Mouse (Mus musculus) v-Abl transformed pro-B cells (cell line): Measurements from ENCODE around the gene Gm44502.

Experiments used
- in situ Hi-C, 2 experiments: fragments of 400-800 bp; cut with MboI; formaldehyde crosslinking; loops; one replicate each; pipeline ENCODE4 v1.15.1; 2025; ENCODE audit not compliant: unreplicated experiment in 2 of 2

Gene Gm44502

GRCm38 (mm10) chr15:89415282-89415681 lies 14.2 kb downstream of the Gm44502 start:
- in situ Hi-C loops = no loop called here

DNA sequence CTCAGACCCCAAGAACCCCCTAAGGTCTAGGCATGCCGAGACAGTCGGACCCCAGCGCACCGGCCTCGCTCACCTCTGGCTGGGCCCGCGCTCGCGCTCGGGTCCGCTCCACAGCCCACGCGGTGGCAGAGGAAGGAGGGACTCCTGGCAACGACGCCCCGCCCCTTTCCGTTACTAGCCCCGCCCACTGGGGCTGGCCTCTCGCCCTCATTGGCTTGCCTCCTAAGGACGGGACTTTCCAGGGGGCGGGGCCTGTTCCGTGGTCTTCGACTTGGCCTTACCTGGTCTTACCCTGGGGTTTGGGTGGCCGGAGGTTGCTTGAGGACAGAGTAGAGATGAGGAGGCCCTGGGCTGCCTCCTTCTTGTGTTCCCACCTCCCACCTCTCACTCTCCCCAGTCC lies 19.4 kb downstream of the Gm44502 start, which contains the start of gene Syce3:
Gene Syce3, minus strand, starts transcription at position 386 of the 400 bp plus-strand sequence.
- in situ Hi-C loops = no loop called here

GRCm38 (mm10) chr15:89406691-89407090 lies 22.8 kb downstream of the Gm44502 start:
- in situ Hi-C loops = no loop called here

- in situ Hi-C loops = no loop called here
Observed at GRCm38 (mm10) chr15:89404831-89405623, 24.5 kb downstream of the Gm44502 start.

DNA sequence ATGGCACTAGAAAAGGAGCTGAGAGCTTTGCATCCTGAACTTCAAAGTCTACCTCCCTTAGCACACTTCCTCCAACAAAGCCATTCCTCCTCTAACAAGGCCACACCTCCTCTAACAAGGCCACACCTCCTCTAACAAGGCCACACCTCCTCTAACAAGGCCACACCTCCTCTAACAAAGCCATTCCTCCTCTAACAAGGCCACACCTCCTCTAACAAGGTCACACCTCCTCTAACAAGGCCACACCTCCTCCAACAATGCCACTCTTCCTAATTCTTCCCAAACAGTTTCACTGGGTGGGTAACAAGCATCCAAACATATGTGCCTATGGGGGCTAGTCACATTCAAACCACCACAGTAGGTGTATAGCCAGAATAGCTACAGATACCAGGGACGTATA lies 27.0 kb downstream of the Gm44502 start:
- in situ Hi-C loops = no loop called here

DNA sequence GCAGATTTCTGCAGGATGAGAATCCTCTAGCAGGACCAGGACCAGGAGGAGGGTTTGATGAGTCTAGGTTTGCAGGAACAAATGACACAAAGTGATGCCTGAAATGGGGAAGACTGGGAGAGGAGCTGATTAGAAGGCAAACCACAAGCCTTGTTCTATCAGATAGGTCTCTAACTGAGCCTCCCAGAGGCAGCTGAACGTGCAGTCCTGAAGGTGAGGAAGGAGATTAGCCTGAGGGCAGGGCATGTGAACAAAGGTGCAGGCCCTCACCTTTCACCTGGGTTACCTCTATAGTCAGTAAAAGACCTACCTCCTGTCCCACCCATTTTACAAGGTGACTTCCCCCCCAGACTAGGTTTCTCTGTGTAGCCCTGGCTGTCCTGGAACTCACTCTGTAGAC lies 29.8 kb downstream of the Gm44502 start:
- in situ Hi-C loops = no loop called here

DNA sequence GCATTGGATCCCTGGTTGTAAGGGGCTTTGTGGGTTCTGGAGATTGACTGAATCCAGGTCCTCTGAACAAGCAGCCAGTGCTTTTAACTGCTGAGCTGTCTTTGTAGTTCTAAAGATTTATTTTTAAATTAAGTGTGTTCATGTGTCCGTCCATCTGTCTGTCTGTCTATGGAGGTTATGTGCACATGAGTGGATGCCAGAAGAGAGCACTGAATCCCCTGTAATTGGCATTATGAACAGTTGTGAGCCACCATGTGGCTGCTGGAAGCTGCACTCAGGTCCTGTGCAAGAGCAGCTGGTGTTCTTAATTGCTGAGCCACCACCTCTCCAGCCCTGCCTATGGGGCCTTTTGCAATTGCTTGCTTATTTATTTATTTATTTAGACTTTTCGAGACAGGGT lies 31.4 kb downstream of the Gm44502 start:
- in situ Hi-C loops = no loop called here

GRCm38 (mm10) chr15:89396883-89397282 lies 32.6 kb downstream of the Gm44502 start:
- in situ Hi-C loops = no loop called here

GRCm38 (mm10) chr15:89390081-89390480 lies 39.4 kb downstream of the Gm44502 start:
- in situ Hi-C loops = no loop called here

DNA sequence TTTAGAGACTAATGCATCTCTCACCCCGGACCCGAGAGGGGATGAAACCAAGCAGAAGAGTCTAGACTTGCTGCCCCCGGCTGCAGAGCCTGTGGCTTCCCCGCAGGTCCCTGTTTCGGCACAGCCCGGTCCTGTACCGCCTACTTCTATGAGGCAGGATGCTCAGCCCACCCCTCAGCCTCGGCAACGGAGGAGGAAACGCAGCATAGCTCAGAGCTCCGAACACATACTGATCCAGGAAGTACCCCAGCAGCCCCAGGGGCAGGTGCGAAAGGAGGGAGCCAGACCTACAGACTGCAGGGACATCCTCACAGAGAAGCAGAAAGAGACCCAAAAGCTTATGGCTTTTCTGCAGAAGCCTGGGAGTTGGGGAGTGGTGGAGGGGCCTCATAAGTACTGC lies 42.4 kb downstream of the Gm44502 start:
- in situ Hi-C loops = no loop called here

DNA sequence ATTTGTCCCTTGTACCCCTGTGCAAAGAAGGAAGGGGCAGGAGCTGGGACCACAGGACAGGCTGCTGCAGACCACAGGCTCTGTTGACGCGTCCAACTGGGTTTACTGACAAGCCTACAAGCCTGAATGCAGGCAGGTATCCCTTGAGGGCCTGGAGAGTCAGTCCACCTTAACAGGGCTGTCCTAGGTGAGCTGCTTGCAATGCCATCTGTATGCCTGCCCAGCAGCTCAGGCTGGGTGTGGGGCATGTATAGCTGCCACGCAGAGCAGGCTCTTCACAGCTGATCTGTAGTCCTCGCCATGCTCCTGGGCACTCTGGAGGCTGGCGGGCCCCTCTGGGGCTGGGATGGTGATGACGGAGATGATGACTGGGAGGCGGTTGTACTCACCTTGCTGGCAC lies 44.9 kb downstream of the Gm44502 start, which contains the start of gene Klhdc7b:
Gene Klhdc7b, plus strand, starts transcription at position 301 of the 400 bp plus-strand sequence.
- in situ Hi-C loops = no loop called here

- in situ Hi-C loops = loop anchor here (5.0 to 10.0 kb wide), 3 partner anchors 135 to 555 kb away; no protein-coding TSS in a partner anchor
Observed at GRCm38 (mm10) chr15:89379429-89379828, 50.1 kb downstream of the Gm44502 start.

- in situ Hi-C loops = loop anchor here (5.0 to 10.0 kb wide), 3 partner anchors 134 to 554 kb away; no protein-coding TSS in a partner anchor
Observed at GRCm38 (mm10) chr15:89378831-89379401, 50.6 kb downstream of the Gm44502 start, which contains the start of gene Odf3b. TSS of gene Odf3b (minus strand) at chr15:89379282.

GRCm38 (mm10) chr15:89377938-89378828 lies 51.3 kb downstream of the Gm44502 start:
- in situ Hi-C loops = loop anchor here (5.0 to 10.0 kb wide), 3 partner anchors 133 to 553 kb away; no protein-coding TSS in a partner anchor

DNA sequence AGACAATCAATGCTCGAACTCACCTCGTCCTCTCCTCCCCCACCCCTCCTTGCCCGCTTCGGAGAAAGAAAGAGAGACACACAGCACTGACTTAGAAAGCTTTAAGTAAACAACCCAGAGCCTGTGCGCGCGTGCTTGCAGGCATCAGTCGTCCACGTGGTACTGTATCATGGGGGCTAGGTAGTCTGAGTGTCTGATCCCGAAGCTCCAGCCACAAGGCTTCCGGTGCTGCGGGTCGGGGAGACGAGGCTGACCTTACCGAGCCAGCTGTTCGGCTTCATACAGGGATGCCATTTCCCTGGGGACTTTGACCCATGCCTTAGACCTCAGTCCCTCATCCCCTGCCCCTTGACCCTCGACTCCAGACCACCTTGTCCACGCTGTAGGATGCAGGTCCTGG lies 52.1 kb downstream of the Gm44502 start:
- in situ Hi-C loops = loop anchor here (5.0 to 10.0 kb wide), 3 partner anchors 133 to 553 kb away; no protein-coding TSS in a partner anchor

GRCm38 (mm10) chr15:89376957-89377356 lies 52.5 kb downstream of the Gm44502 start, which contains the start of gene Tymp:
TSS of gene Tymp (minus strand) at chr15:89377039.
- in situ Hi-C loops = loop anchor here (5.0 to 10.0 kb wide), 3 partner anchors 132 to 552 kb away; no protein-coding TSS in a partner anchor

DNA sequence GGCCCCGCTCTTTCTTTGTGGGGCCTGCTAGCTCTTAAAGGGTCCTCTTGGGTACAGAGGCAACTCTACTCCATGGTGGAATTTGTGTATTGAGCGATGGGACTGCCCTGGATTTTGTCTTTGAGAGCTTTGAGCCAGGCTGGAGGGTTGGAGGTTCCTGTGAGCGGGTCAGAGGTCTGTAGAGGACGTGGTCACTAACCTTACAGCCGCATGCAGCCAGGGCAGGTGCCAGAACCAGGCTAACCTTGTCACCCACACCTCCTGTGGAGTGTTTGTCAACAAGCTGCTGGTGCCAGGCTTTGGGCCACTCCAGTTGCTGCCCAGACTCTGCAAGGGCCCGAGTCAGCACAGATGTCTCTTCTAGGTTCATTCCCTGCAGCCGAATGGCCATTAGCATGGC lies 53.5 kb downstream of the Gm44502 start:
- in situ Hi-C loops = loop anchor here (5.0 to 10.0 kb wide), 3 partner anchors 131 to 551 kb away; no protein-coding TSS in a partner anchor

- in situ Hi-C loops = loop anchor here (5.0 to 10.0 kb wide), 8 partner anchors 52 to 550 kb away; partner anchors contain the start of genes C730034F03Rik (in 1 of the 2), Chkb (in 1 of the 2), Cpt1b (in 1 of the 2) and Gm44502 (in 1 of the 2)
Observed at GRCm38 (mm10) chr15:89374801-89375534, 54.5 kb downstream of the Gm44502 start.

- in situ Hi-C loops = loop anchor here (5.0 to 10.0 kb wide), 7 partner anchors 53 to 550 kb away; partner anchors contain the start of genes C730034F03Rik (in 1 of the 2), Chkb (in 1 of the 2), Cpt1b (in 1 of the 2) and Gm44502 (in 1 of the 2)
Observed at GRCm38 (mm10) chr15:89374340-89374739, 55.2 kb downstream of the Gm44502 start.
